In genomic region chr19:18713357-18713756, GRCm38 (mm10) we compare ENCODE assay signal across 8 mouse cellular contexts. TPM values are rescaled to one million over a fixed set of nuclear protein-coding genes. Genes with fewer than 3 reads are reported as not detected.
A peak's percentile ranks its signal among the peaks of the same experiment; 100 is the strongest.
DNase-seq lines count a peak whose midpoint lies in the region; ATAC-seq and TF ChIP-seq lines count a peak whose summit lies in the region.
"Not testable (repeated sequence)": the region's sequence is repeated elsewhere in the genome, so short reads cannot be mapped to it uniquely, and the experiment has no call there.

No protein-coding gene starts in this region.

- not testable (repeated sequence) for H3K9me3 ChIP-seq in heart, embryonic 12.5 days (replicated peaks); kidney, postnatal 0 days (replicated peaks; ENCODE audit: low read length); liver, embryonic 13.5 days (replicated peaks)

- peak overlapping the region; percentile 98 for H3K4me3 ChIP-seq in embryonic fibroblast, embryonic 13.5 days (ENCODE audit: insufficient read depth, low read length)
- H3K4me3 ChIP-seq in heart, embryonic 12.5 days = peak overlapping the region; percentile 97
- H3K4me3 ChIP-seq in kidney, postnatal 0 days (replicated peaks; ENCODE audit: low read depth, low read length) = peak overlapping the region; percentile 77
- H3K4me3 ChIP-seq in liver, embryonic 13.5 days (replicated peaks) = peak overlapping the region; percentile 99
- H3K4me3 ChIP-seq in myocyte = peak overlapping the region; percentile 45

- not testable (repeated sequence) for TF ChIP-seq POLR2A in embryonic fibroblast, embryonic 13.5 days (IDR thresholded peaks at IDR 0.05; ENCODE audit: low read depth, low read length); myocyte (IDR thresholded peaks at IDR 0.05; ENCODE audit: insufficient read length, low read depth)

- H3K4me1 ChIP-seq in embryonic fibroblast, embryonic 13.5 days (ENCODE audit: control insufficient read depth, insufficient read depth, low read length); kidney, postnatal 0 days (replicated peaks; ENCODE audit: insufficient read depth, low read length): not testable (repeated sequence)
- peaks cover 30% of the 10 kb centered on the region for H3K4me1 ChIP-seq in heart, embryonic 12.5 days (replicated peaks)
- peaks cover 33% of the 10 kb centered on the region for H3K4me1 ChIP-seq in liver, embryonic 13.5 days (replicated peaks)

- H3K27me3 ChIP-seq in heart, embryonic 12.5 days (replicated peaks); kidney, postnatal 0 days (ENCODE audit: insufficient read depth, low read length); liver, embryonic 13.5 days; myocyte (ENCODE audit: control insufficient read depth, insufficient read depth, insufficient read length): not testable (repeated sequence)

- peak; percentile 64 for ATAC-seq in heart, embryonic 12.5 days (ENCODE audit: insufficient number of reproducible peaks, low FRiP score)
- peak; percentile 55 for ATAC-seq in kidney, postnatal 0 days (replicated peaks; ENCODE audit: low FRiP score, low read depth)
- ATAC-seq in liver, embryonic 13.5 days (ENCODE audit: low read depth) = peak; percentile 37

- H3ac ChIP-seq in myocyte (ENCODE audit: control insufficient read depth, insufficient read length) = peak overlapping the region; percentile 11

- WGBS in heart, embryonic 12.5 days = under 1% methylated on average over 46 of the region's 46 CpGs
- WGBS in kidney, postnatal 0 days = 0% methylated on average over 36 of the region's 46 CpGs
- under 1% methylated on average over 39 of the region's 46 CpGs for WGBS in liver, embryonic 13.5 days (ENCODE audit: insufficient replicate concordance)

- not testable (repeated sequence) for H3K36me3 ChIP-seq in heart, embryonic 12.5 days; kidney, postnatal 0 days (ENCODE audit: insufficient read depth, low read length); myocyte (ENCODE audit: control insufficient read depth, insufficient read depth)
- peaks cover 23% of the 10 kb centered on the region for H3K36me3 ChIP-seq in liver, embryonic 13.5 days

- TF ChIP-seq CTCF in embryonic fibroblast, embryonic 13.5 days (IDR thresholded peaks at IDR 0.05; ENCODE audit: borderline replicate concordance, insufficient read depth, low read length) = not testable (repeated sequence)
- peak; percentile 26; the same call in 1 of the 2 replicates for TF ChIP-seq CTCF in kidney, postnatal 0 days (IDR thresholded peaks at IDR 0.05; ENCODE audit: low read depth)

- H3K9ac ChIP-seq in heart, embryonic 12.5 days = peak overlapping the region; percentile 99
- peak overlapping the region; percentile 76 for H3K9ac ChIP-seq in kidney, postnatal 0 days (ENCODE audit: low read depth, low read length)
- H3K9ac ChIP-seq in liver, embryonic 13.5 days = peak overlapping the region; percentile 99

- H3K27ac ChIP-seq in embryonic fibroblast, embryonic 13.5 days (ENCODE audit: insufficient read depth, low read length) = not testable (repeated sequence)
- peak overlapping the region; percentile 64 for H3K27ac ChIP-seq in heart, embryonic 12.5 days (ENCODE audit: poor library complexity, severe bottlenecking)
- peak overlapping the region; percentile 94 for H3K27ac ChIP-seq in kidney, postnatal 0 days
- H3K27ac ChIP-seq in liver, embryonic 13.5 days = peak overlapping the region; percentile 99

- peak overlapping the region; percentile 94 for H3K4me2 ChIP-seq in heart, embryonic 12.5 days
- peak overlapping the region; percentile 69 for H3K4me2 ChIP-seq in kidney, postnatal 0 days (ENCODE audit: low read length)
- peak overlapping the region; percentile 85 for H3K4me2 ChIP-seq in liver, embryonic 13.5 days
- H3K4me2 ChIP-seq in myocyte (ENCODE audit: low read depth) = peak overlapping the region; percentile 95

- peaks cover 42% of the 10 kb centered on the region for H3K79me2 ChIP-seq in myocyte (ENCODE audit: control insufficient read depth, insufficient read depth)

- DNase-seq in 3T3-L1 (ENCODE audit: low read depth, low spot score) = peak; percentile 40
- peak; percentile 58 to 67 for DNase-seq in adrenal gland, postnatal 36 days
- DNase-seq in kidney, postnatal 0 days (ENCODE audit: low spot score) = peak; percentile 45
- DNase-seq in liver, embryonic 13.5 days = peak; percentile 46
- DNase-seq in spleen, postnatal 36 days (ENCODE audit: low spot score in 2 of 2) = peak; percentile 50 to 51

RNA-seq across cellular contexts. Expression of gene D030056L22Rik, which starts 0.4 kb away (rescaled TPM):
- total RNA-seq in adrenal gland, postnatal 36 days (2021) = 10 to 100 TPM; 15.0 to 15.8 TPM
- 18.3 and 19.3 TPM in 2 replicates for polyA plus RNA-seq in embryonic fibroblast, embryonic 13.5 days (2011; ENCODE audit: insufficient read length, low read depth, missing spikeins)
- 29.3 and 29.8 TPM in 2 replicates for polyA plus RNA-seq in heart, embryonic 12.5 days (2016; fragmentation: Nextera tagmentation; extraction: Ambion mirVana)
- 28.3 and 31.0 TPM in 2 replicates for polyA plus RNA-seq in kidney, postnatal 0 days (2015; fragmentation: Nextera tagmentation; extraction: Ambion mirVana)
- 36.8 and 41.7 TPM in 2 replicates for polyA plus RNA-seq in liver, embryonic 13.5 days (2015; fragmentation: Nextera tagmentation; extraction: Ambion mirVana)
- 10.4 TPM for polyA plus RNA-seq in myocyte (2012; fragmentation: generic; extraction: Trizol)

RNA-seq across cellular contexts. Expression of gene Trpm6, which starts 36.4 kb away (rescaled TPM):
- total RNA-seq in adrenal gland, postnatal 36 days (2021) = under 1 TPM in 1 of 2 experiments, not detected in 1; 0.13 TPM
- polyA plus RNA-seq in embryonic fibroblast, embryonic 13.5 days (2011; ENCODE audit: insufficient read length, low read depth, missing spikeins) = 0.50 and 0.74 TPM in 2 replicates
- 0.15 and 0.17 TPM in 2 replicates for polyA plus RNA-seq in heart, embryonic 12.5 days (2016; fragmentation: Nextera tagmentation; extraction: Ambion mirVana)
- polyA plus RNA-seq in kidney, postnatal 0 days (2015; fragmentation: Nextera tagmentation; extraction: Ambion mirVana) = 1.2 and 1.4 TPM in 2 replicates
- 0.03 TPM in 1 of 2 replicates, not detected in the other for polyA plus RNA-seq in liver, embryonic 13.5 days (2015; fragmentation: Nextera tagmentation; extraction: Ambion mirVana)
- 0.08 TPM for polyA plus RNA-seq in myocyte (2012; fragmentation: generic; extraction: Trizol)

RNA-seq across cellular contexts. Expression of gene Carnmt1, which starts 42.8 kb away (rescaled TPM):
- 10 to 100 TPM; 26.9 to 27.9 TPM for total RNA-seq in adrenal gland, postnatal 36 days (2021)
- 10.5 and 21.5 TPM in 2 replicates for polyA plus RNA-seq in embryonic fibroblast, embryonic 13.5 days (2011; ENCODE audit: insufficient read length, low read depth, missing spikeins)
- 32.3 and 34.9 TPM in 2 replicates for polyA plus RNA-seq in heart, embryonic 12.5 days (2016; fragmentation: Nextera tagmentation; extraction: Ambion mirVana)
- 32.2 and 35.9 TPM in 2 replicates for polyA plus RNA-seq in kidney, postnatal 0 days (2015; fragmentation: Nextera tagmentation; extraction: Ambion mirVana)
- 24.7 and 25.6 TPM in 2 replicates for polyA plus RNA-seq in liver, embryonic 13.5 days (2015; fragmentation: Nextera tagmentation; extraction: Ambion mirVana)
- 6.1 TPM for polyA plus RNA-seq in myocyte (2012; fragmentation: generic; extraction: Trizol)

Comparison
In these comparisons a context has a peak if more than half of its experiments do, and no peak if none do; other contexts are left out.
1. H3K4me3 ChIP-seq: peak in every context shown above with its lines; median percentile 99 in liver, embryonic 13.5 days; 98 in embryonic fibroblast, embryonic 13.5 days; 97 in heart, embryonic 12.5 days; 77 in kidney, postnatal 0 days; 45 in myocyte.